In genomic region chr11:101359776-101360175, GRCm38 (mm10) we compare ENCODE assay signal across 15 mouse cellular contexts. TPM values are rescaled to one million over a fixed set of nuclear protein-coding genes. Genes with fewer than 3 reads are reported as not detected.
A peak's percentile ranks its signal among the peaks of the same experiment; 100 is the strongest.
DNase-seq lines count a peak whose midpoint lies in the region; ATAC-seq and TF ChIP-seq lines count a peak whose summit lies in the region.
"Had no signal": no experiment of that assay in that cellular context is flagged by ENCODE, and none has a peak within 500 bp of the region (broad histone marks: within the 10 kb centered on the region; RNA-seq: fewer than 3 reads in every experiment).

No protein-coding gene starts in this region.

- no peaks in the 10 kb centered on the region for H3K36me3 ChIP-seq in heart, adult 2 months (ENCODE audit: control insufficient read depth, insufficient read depth, low read length)
- no peaks in the 10 kb centered on the region for H3K36me3 ChIP-seq in lung, postnatal 0 days (ENCODE audit: insufficient read depth, low read length)
- no peaks in the 10 kb centered on the region for H3K36me3 ChIP-seq in heart, embryonic 13.5 days
- H3K36me3 ChIP-seq: embryonic facial prominence, embryonic 15.5 days; neural tube, embryonic 15.5 days had no signal

- peak overlapping the region; percentile 75 for H3K27ac ChIP-seq in heart, adult 2 months
- H3K27ac ChIP-seq in lung, postnatal 0 days (ENCODE audit: low read length): peak overlapping the region; percentile 76
- peak overlapping the region; percentile 58 for H3K27ac ChIP-seq in heart, embryonic 13.5 days (replicated peaks)
- H3K27ac ChIP-seq in olfactory bulb, adult 2 months (ENCODE audit: insufficient read depth, low read depth, low read length): 0 out of 2 replicates have a peak overlapping the region, but pooled peaks have one; percentile 42
- H3K27ac ChIP-seq: embryonic facial prominence, embryonic 15.5 days; liver, embryonic 14.5 days; neural tube, embryonic 15.5 days had no signal

- H3K4me2 ChIP-seq in lung, postnatal 0 days (replicated peaks; ENCODE audit: low read depth, low read length): no peak overlapping the region
- no peak overlapping the region for H3K4me2 ChIP-seq in heart, embryonic 13.5 days
- H3K4me2 ChIP-seq: embryonic facial prominence, embryonic 15.5 days; neural tube, embryonic 15.5 days had no signal

- peaks cover 11% of the 10 kb centered on the region for H3K4me1 ChIP-seq in heart, adult 2 months (ENCODE audit: control insufficient read depth, insufficient read depth, low read length)
- no peaks in the 10 kb centered on the region for H3K4me1 ChIP-seq in lung, postnatal 0 days (ENCODE audit: insufficient read depth, low read depth, low read length)
- peaks cover 29% of the 10 kb centered on the region for H3K4me1 ChIP-seq in heart, embryonic 13.5 days
- H3K4me1 ChIP-seq in olfactory bulb, adult 2 months (ENCODE audit: control insufficient read depth, insufficient read depth, low read length): no peaks in the 10 kb centered on the region
- H3K4me1 ChIP-seq: embryonic facial prominence, embryonic 15.5 days; neural tube, embryonic 15.5 days had no signal

- TF ChIP-seq CTCF in heart, adult 2 months (IDR thresholded peaks at IDR 0.05): no peak
- no peak for TF ChIP-seq CTCF in lung, postnatal 0 days (IDR thresholded peaks at IDR 0.05)
- TF ChIP-seq CTCF in olfactory bulb, adult 2 months (IDR thresholded peaks at IDR 0.05; ENCODE audit: insufficient read depth, low read depth, low read length): no peak

- 0 out of 2 replicates have a peak, but pooled peaks have one; percentile 39 for TF ChIP-seq EP300 in heart, adult 2 months (IDR thresholded peaks at IDR 0.05; ENCODE audit: insufficient read depth, low read depth, low read length)
- no peak for TF ChIP-seq EP300 in lung, postnatal 0 days (IDR thresholded peaks at IDR 0.05)

- no peaks in the 10 kb centered on the region for H3K79me2 ChIP-seq in heart, adult 2 months (replicated peaks; ENCODE audit: control insufficient read depth, insufficient read depth, low read length)

- H3K9ac ChIP-seq in heart, adult 2 months (ENCODE audit: low read depth, low read length): no peak overlapping the region
- no peak overlapping the region for H3K9ac ChIP-seq in lung, postnatal 0 days (replicated peaks; ENCODE audit: low read depth)
- H3K9ac ChIP-seq in heart, embryonic 13.5 days: no peak overlapping the region
- H3K9ac ChIP-seq: embryonic facial prominence, embryonic 15.5 days; liver, embryonic 14.5 days; neural tube, embryonic 15.5 days had no signal

- intact Hi-C loops in heart, adult 2 months (cut with DNase I): loop anchor here (1.0 kb wide), 1 partner anchor 29 kb away; the partner anchor contains the start of gene Aoc3

- no peak for TF ChIP-seq POLR2A in heart, adult 2 months (IDR thresholded peaks at IDR 0.05; ENCODE audit: insufficient read depth, low read depth, low read length)
- no peak for TF ChIP-seq POLR2A in olfactory bulb, adult 2 months (IDR thresholded peaks at IDR 0.05; ENCODE audit: insufficient read depth, low read depth, low read length)

- no peaks in the 10 kb centered on the region for H3K27me3 ChIP-seq in heart, adult 2 months (ENCODE audit: control insufficient read depth, insufficient read depth, low read length)
- no peaks in the 10 kb centered on the region for H3K27me3 ChIP-seq in lung, postnatal 0 days (replicated peaks; ENCODE audit: insufficient read depth, low read length)
- H3K27me3 ChIP-seq in heart, embryonic 13.5 days (replicated peaks): no peaks in the 10 kb centered on the region
- H3K27me3 ChIP-seq: embryonic facial prominence, embryonic 15.5 days; neural tube, embryonic 15.5 days had no signal

- peak in 1 of 2 experiments; percentile 17 for DNase-seq in heart, adult 2 months
- DNase-seq in heart, postnatal 4 days: no peak
- no peak for DNase-seq in lung, postnatal 0 days (ENCODE audit: low spot score)
- no peak for DNase-seq in lung, postnatal 14 days
- DNase-seq in c-Kit-positive CD71-positive TER-119-positive erythroid progenitor cells, embryonic 14.5 days (ENCODE audit: low spot score): no peak
- DNase-seq: gastrocnemius, postnatal 36 days; right cerebral cortex, postnatal 14 days had no signal

- 45% methylated on average over 9 of the region's 9 CpGs for WGBS in heart, adult 2 months
- 60% methylated on average over 9 of the region's 9 CpGs for WGBS in lung, postnatal 0 days
- WGBS in heart, embryonic 13.5 days: 53% methylated on average over 9 of the region's 9 CpGs
- WGBS in olfactory bulb, adult 2 months: 77% methylated on average over 9 of the region's 9 CpGs

- H3K4me3 ChIP-seq in heart, adult 2 months: no peak overlapping the region
- H3K4me3 ChIP-seq in lung, postnatal 0 days (ENCODE audit: low read depth, low read length): no peak overlapping the region
- no peak overlapping the region for H3K4me3 ChIP-seq in heart, embryonic 13.5 days
- H3K4me3 ChIP-seq in olfactory bulb, adult 2 months (ENCODE audit: insufficient read depth, low read depth, low read length): no peak overlapping the region
- H3K4me3 ChIP-seq: embryonic facial prominence, embryonic 15.5 days; neural tube, embryonic 15.5 days had no signal

- ATAC-seq in lung, postnatal 0 days: no peak
- no peak for ATAC-seq in heart, embryonic 13.5 days (ENCODE audit: extremely low read depth, insufficient number of reproducible peaks, low FRiP score, low TSS enrichment)

- H3K9me3 ChIP-seq in lung, postnatal 0 days (ENCODE audit: low read length): no peaks in the 10 kb centered on the region
- no peaks in the 10 kb centered on the region for H3K9me3 ChIP-seq in heart, embryonic 13.5 days
- H3K9me3 ChIP-seq: embryonic facial prominence, embryonic 15.5 days; neural tube, embryonic 15.5 days had no signal

RNA-seq across cellular contexts. Expression of gene G6pc, which starts 7.6 kb away (rescaled TPM):
- not detected for total RNA-seq in heart, adult 2 months (2021)
- 0.15 TPM in 1 of 2 replicates, not detected in the other for polyA plus RNA-seq in heart, adult 2 months (2012; rRNA removed)
- not detected for total RNA-seq in heart, postnatal 4 days (2021)
- 0.07 TPM in 1 of 2 replicates, not detected in the other for polyA plus RNA-seq in lung, postnatal 0 days (2015; fragmentation: Nextera tagmentation; extraction: Ambion mirVana)
- not detected in 2 replicates for polyA plus RNA-seq in heart, embryonic 13.5 days (2015; fragmentation: Nextera tagmentation; extraction: Ambion mirVana)
- not detected in 2 replicates for polyA plus RNA-seq in olfactory bulb, adult 2 months (2012; ENCODE audit: insufficient read depth, insufficient read length, low replicate concordance, missing spikeins)
- total RNA-seq: gastrocnemius, postnatal 36 days; layer of hippocampus, adult 18-20 months; left cerebral cortex, postnatal 14 days; megakaryocyte, adult 5-6 weeks had no signal
- polyA plus RNA-seq: embryonic facial prominence, embryonic 15.5 days; neural tube, embryonic 15.5 days had no signal

RNA-seq across cellular contexts. Expression of gene Aoc3, which starts 29.4 kb away (rescaled TPM):
- total RNA-seq in heart, adult 2 months (2021): 10 to 100 TPM; 11.5 to 13.3 TPM
- polyA plus RNA-seq in heart, adult 2 months (2012; rRNA removed): 21.8 and 22.0 TPM in 2 replicates
- 10 to 100 TPM; 29.5 to 31.3 TPM for total RNA-seq in heart, postnatal 4 days (2021)
- polyA plus RNA-seq in lung, postnatal 0 days (2015; fragmentation: Nextera tagmentation; extraction: Ambion mirVana): 1.6 and 1.9 TPM in 2 replicates
- 0.28 and 0.32 TPM in 2 replicates for polyA plus RNA-seq in heart, embryonic 13.5 days (2015; fragmentation: Nextera tagmentation; extraction: Ambion mirVana)
- not detected in 2 replicates for polyA plus RNA-seq in olfactory bulb, adult 2 months (2012; ENCODE audit: insufficient read depth, insufficient read length, low replicate concordance, missing spikeins)
- total RNA-seq: megakaryocyte, adult 5-6 weeks had no signal

RNA-seq across cellular contexts. Expression of gene Aoc2, which starts 34.9 kb away (rescaled TPM):
- 1 to 10 TPM; 1.6 to 2.2 TPM for total RNA-seq in heart, adult 2 months (2021)
- polyA plus RNA-seq in heart, adult 2 months (2012; rRNA removed): 1.9 and 2.3 TPM in 2 replicates
- total RNA-seq in heart, postnatal 4 days (2021): 1 to 10 TPM; 2.9 to 3.2 TPM
- 0.44 and 0.45 TPM in 2 replicates for polyA plus RNA-seq in lung, postnatal 0 days (2015; fragmentation: Nextera tagmentation; extraction: Ambion mirVana)
- polyA plus RNA-seq in heart, embryonic 13.5 days (2015; fragmentation: Nextera tagmentation; extraction: Ambion mirVana): 0.70 and 0.75 TPM in 2 replicates
- not detected in 2 replicates for polyA plus RNA-seq in olfactory bulb, adult 2 months (2012; ENCODE audit: insufficient read depth, insufficient read length, low replicate concordance, missing spikeins)

RNA-seq across cellular contexts. Expression of gene Psme3, which starts 43.8 kb away (rescaled TPM):
- total RNA-seq in heart, adult 2 months (2021): 100 to 1,000 TPM in 1 of 2 experiments, 10 to 100 TPM in 1; 81.9 to 112 TPM
- polyA plus RNA-seq in heart, adult 2 months (2012; rRNA removed): 55.5 and 69.1 TPM in 2 replicates
- 100 to 1,000 TPM in 1 of 2 experiments, 10 to 100 TPM in 1; 88.7 to 103 TPM for total RNA-seq in heart, postnatal 4 days (2021)
- 44.1 and 47.4 TPM in 2 replicates for polyA plus RNA-seq in lung, postnatal 0 days (2015; fragmentation: Nextera tagmentation; extraction: Ambion mirVana)
- 99.0 and 105 TPM in 2 replicates for polyA plus RNA-seq in heart, embryonic 13.5 days (2015; fragmentation: Nextera tagmentation; extraction: Ambion mirVana)
- polyA plus RNA-seq in olfactory bulb, adult 2 months (2012; ENCODE audit: insufficient read depth, insufficient read length, low replicate concordance, missing spikeins): 706 TPM in 1 of 2 replicates, not detected in the other

RNA-seq across cellular contexts. Expression of gene Aarsd1, which starts 57.6 kb away (rescaled TPM):
- 10 to 100 TPM; 19.5 to 23.4 TPM for total RNA-seq in heart, adult 2 months (2021)
- 23.0 and 28.0 TPM in 2 replicates for polyA plus RNA-seq in heart, adult 2 months (2012; rRNA removed)
- total RNA-seq in heart, postnatal 4 days (2021): 10 to 100 TPM; 25.0 to 27.1 TPM
- 26.5 and 27.0 TPM in 2 replicates for polyA plus RNA-seq in lung, postnatal 0 days (2015; fragmentation: Nextera tagmentation; extraction: Ambion mirVana)
- polyA plus RNA-seq in heart, embryonic 13.5 days (2015; fragmentation: Nextera tagmentation; extraction: Ambion mirVana): 35.4 and 45.9 TPM in 2 replicates
- polyA plus RNA-seq in olfactory bulb, adult 2 months (2012; ENCODE audit: insufficient read depth, insufficient read length, low replicate concordance, missing spikeins): not detected in 2 replicates
